In the genomic region with DNA sequence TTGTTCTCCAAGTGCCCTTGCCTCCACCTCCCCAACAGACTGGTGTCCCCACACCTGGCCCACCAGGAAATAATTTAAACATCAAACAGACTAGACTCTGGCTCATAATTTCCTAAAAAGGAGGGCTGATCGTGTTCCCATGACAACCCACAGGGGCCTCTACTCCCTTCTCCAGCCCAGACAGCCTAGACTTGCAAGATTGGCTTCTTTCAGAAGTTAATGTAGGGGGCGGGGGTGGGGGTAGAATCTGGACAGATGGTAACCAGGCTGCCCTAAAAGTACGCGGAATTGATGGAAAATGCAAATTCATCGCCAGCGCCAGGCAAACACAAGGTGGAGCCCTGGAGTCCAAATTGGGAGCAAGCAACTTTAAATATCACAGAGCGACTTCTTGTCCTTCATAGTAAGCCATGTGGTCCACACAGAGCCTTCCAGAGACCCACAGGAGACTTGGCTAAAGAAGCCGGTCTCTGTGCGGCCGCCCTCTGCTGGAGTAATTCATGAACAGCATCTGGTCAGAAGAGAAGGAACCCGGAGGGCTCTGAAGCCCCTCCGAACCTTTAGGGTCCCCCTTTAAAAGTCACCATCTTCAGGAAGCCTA, we compare ENCODE assay signal across 8 mouse cellular contexts. TPM values are rescaled to one million over a fixed set of nuclear protein-coding genes. Genes with fewer than 3 reads are reported as not detected.
DNase-seq lines count a peak whose midpoint lies in the region; ATAC-seq and TF ChIP-seq lines count a peak whose summit lies in the region.

No protein-coding gene starts in this region.

- H3K4me1 ChIP-seq in ES-E14 (ENCODE audit: control insufficient read depth in 2 of 2, insufficient read depth in 2 of 2, low read length in 2 of 2, poor library complexity in 1 of 2): no peaks in the 10 kb centered on the region; a peak in 1 of 4 replicates

- H3K9me3 ChIP-seq in ES-E14 (ENCODE audit: control insufficient read depth, insufficient read depth, low read depth, low read length): no peaks in the 10 kb centered on the region

- intact Hi-C loops in gastrocnemius, adult 2 months (cut with DNase I): loop anchor here (1.0 kb wide), 1 partner anchor 82 kb away; no protein-coding TSS in a partner anchor

- no peak for ATAC-seq in activated CD4-positive, CD25-positive, alpha-beta regulatory T cell, adult 4 months

- in situ Hi-C loops in ES-E14 (cut with MboI; ENCODE audit: low sequenced_read_pairs in 2 of 2, unreplicated experiment in 2 of 2): no loop called here

- DNase-seq in CD4-positive helper T cell, adult 2 months (ENCODE audit: low read depth, low spot score): peak; percentile 22
- DNase-seq in ES-E14 (ENCODE audit: low read depth, low spot score): peak; percentile 59
- DNase-seq in cerebellum, adult 8-10 months: peak; percentile 68
- peak; percentile 51 for DNase-seq in gastrocnemius, adult 2 months
- peak; percentile 35 to 54 for DNase-seq in kidney, adult 8-10 months
- DNase-seq in lung, adult 18-20 months: peak; percentile 30 to 48
- peak; percentile 28 for DNase-seq in retina, postnatal 7 days (ENCODE audit: low read depth, low spot score)

- peak; percentile 66 for TF ChIP-seq CTCF in gastrocnemius, adult 2 months (IDR thresholded peaks at IDR 0.05)

- no peak overlapping the region for H3K9ac ChIP-seq in ES-E14 (ENCODE audit: insufficient read depth, low read depth, low read length, poor library complexity, severe bottlenecking)

- H3K36me3 ChIP-seq in ES-E14 (ENCODE audit: control insufficient read depth, insufficient read depth, low read length, poor library complexity, severe bottlenecking): no peaks in the 10 kb centered on the region

- no peak overlapping the region for H3K27ac ChIP-seq in ES-E14 (ENCODE audit: insufficient read depth, low read depth, low read length, poor library complexity, severe bottlenecking)
- H3K27ac ChIP-seq in gastrocnemius, adult 2 months: no peak overlapping the region

- H3K4me3 ChIP-seq in ES-E14 (ENCODE audit: insufficient read depth in 1 of 2, low read depth in 1 of 2, low read length in 2 of 2, poor library complexity in 1 of 2, severe bottlenecking in 1 of 2): no peak overlapping the region
- H3K4me3 ChIP-seq in gastrocnemius, adult 2 months: no peak overlapping the region

TF ChIP-seq in ES-E14, 5 proteins besides CTCF, POLR2A, EP300 and RAD21:
- TF ChIP-seq ZNF384 (IDR thresholded peaks at IDR 0.05; ENCODE audit: low read depth, low read length): no peak
- TF ChIP-seq ZC3H11A (IDR thresholded peaks at IDR 0.05; ENCODE audit: borderline replicate concordance, low read depth, low read length): peak; percentile 39; the same call in 1 of the 2 replicates
- no peak for TF ChIP-seq HCFC1 (IDR thresholded peaks at IDR 0.05; ENCODE audit: borderline replicate concordance, insufficient read depth, low read length)
- no peak for TF ChIP-seq MAFK (IDR thresholded peaks at IDR 0.05; ENCODE audit: insufficient read depth, low read depth, low read length)
- TF ChIP-seq CHD2 (IDR thresholded peaks at IDR 0.05; ENCODE audit: low read depth, low read length): no peak

RNA-seq across cellular contexts. Expression of gene Scn8a, which starts 31.0 kb away (rescaled TPM):
- total RNA-seq in ES-E14 (2012; rRNA removed): 6.1 and 7.7 TPM in 2 replicates
- total RNA-seq in gastrocnemius, adult 2 months (2021): under 1 TPM; 0.03 to 0.14 TPM
- 1 to 10 TPM in 1 of 2 experiments, under 1 TPM in 1; 0.52 to 2.2 TPM for polyA plus RNA-seq in activated CD4-positive, CD25-positive, alpha-beta regulatory T cell, adult 4 months (2017; shearing (Covaris generic))
